Mouse (Mus musculus) natural killer cell, adult 2 months (primary cell): ENCODE measurements around the gene Pwwp2b.

Experiments
- DNase-seq, 2 experiments: peaks; one replicate each; pipeline ENCODE4 v3.0.0; 2022; ENCODE audit warnings: low spot score in 2 of 2

The Pwwp2b gene

DNA sequence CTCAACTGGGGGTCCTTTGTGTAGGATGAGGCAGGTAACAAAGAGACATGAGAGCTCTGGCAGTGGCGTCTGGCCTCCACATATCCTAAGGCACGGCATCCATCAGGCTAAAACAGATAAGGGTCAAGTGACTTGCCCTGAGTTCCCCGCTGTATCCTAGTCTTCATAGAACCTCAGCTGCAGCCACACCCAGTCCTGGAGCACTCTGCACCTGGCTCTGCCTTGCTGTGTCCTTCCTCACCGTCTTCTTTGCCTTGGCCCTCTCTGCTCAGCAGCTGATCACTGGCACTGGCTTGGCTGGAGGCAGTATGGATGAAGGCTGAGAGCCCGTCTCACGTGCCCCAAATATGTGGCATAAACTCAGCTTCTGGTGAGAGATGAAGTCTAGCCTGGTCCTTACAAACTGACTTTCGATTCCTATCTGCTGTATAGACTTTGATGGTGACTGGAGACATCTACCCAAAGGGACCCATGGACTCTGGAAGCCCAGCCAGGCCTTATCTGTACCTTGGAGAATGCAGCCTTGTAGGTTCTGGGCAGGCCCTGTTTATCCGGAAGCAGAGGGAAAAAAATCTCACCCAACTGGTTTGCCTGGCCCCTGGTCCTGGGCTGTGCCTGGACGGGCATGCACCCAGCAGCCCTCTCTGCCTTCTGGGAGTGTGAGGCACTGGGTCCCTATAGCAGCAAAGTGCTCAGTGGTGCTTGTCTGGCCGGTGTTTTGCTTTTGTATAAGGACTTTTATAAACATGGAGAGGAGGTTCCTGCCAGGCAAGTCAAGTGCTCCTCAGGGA lies 9.7 kb downstream of the Pwwp2b start:
- DNase-seq = no peak

DNA sequence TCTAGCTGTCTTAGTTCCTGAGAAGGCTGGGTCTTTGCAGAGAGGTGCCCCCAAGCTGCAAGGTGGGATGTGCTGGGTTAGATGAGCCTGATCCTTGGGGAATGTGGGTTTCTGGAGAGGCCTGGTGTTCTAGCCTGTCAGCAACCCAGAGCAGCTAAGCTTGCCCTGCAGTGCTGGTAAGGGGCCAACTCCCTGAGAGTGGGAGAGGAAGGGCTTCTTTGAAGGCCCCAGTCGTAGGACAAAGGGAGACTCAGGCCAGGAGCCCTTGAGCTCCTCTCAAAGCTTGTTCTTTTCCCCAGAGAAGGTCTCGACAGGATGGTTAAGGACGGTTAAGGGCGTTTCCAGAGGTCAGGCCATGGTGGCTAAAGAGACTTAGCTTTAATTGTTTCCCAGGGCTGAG lies 16.1 kb downstream of the Pwwp2b start:
- DNase-seq = no peak

GRCm38 (mm10) chr7:139265634-139266033 lies 17.4 kb downstream of the Pwwp2b start:
- DNase-seq = no peak

DNA sequence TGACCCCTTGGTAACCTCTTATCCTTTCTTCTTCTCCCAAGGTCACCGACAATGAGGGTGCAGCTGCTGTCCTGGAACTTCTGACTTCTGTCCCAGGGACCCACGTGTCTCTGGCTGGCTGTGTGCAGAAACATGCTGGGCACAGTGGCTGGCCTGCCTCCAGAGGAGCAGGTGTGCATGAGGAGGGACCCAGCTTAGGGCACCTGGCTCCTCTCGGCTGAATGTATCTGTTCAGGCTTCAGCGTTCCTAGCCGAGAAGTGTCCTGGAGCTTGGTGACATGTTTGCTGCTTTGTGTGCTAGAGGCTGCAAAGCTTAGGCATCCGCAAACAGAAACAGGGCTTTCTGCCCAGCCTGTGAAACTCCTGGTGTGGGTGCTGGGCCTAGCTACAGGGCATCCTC lies 18.1 kb downstream of the Pwwp2b start:
- DNase-seq = no peak

DNA sequence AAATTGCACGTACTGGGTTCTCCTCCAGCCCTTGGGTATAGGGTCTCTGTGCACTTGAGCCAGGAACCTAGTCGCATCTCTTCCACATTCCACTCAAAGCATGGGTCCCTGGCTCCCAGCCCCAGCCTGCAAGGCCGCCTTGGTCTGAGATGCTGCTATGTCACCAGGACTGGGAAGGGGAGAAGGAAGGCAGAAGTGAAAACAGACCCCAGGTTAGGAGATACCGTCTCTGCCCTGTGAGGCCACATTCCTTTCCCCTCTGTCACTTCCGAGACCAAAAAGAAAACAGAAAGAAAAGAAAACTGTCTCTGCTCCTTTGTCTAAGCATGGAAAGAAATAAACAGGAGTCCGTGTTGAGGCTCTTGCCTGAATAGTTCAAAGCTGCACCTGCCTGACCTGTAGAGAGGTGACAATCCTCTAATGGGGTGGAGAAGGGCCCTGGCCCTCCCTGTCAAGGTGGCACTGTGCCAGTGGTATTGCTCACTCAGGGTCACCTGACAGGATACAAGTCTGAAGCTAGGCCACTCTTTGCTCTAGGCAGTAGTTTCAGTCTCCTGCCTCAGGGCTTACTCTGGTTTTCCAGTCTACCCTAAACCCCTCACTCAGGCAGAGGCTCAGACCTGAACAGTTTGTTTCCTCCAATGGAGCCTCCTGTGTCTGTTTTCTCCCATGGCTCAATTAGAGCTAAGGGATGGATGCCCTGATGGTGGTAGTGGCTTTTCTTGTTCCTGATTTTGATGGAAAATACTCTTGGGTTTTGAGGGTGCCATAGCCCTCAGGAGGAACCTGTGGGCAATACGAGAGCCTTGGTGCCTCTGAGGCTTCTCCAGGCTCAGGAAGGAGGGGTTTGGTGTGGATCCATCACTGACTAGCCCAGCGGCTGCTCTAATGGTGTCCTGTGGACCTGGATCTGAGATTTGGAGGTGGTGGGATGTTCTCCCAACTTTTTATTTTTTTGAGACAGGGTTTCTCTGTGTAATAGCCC lies 18.9 kb downstream of the Pwwp2b start:
- DNase-seq = no peak

DNA sequence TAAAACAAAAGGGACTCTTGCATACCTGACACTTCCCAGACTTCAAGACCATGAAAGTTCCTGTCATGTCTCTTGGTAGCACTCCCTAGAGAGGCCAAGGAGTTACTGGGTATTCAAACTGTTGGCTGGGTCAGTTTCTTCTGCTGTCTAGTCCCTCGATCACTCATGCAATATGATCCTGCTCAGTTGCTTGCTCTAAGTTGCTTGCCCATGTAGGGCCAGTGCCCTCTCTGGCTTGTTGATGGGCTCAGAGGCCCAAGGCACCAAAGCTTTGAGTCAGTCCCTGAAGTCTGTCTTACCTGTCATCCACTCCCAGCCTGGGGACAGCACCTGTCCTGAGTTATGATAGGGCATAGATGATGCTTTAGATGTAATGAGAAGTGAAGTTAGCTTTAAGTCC lies 22.5 kb downstream of the Pwwp2b start:
- DNase-seq = no peak

DNA sequence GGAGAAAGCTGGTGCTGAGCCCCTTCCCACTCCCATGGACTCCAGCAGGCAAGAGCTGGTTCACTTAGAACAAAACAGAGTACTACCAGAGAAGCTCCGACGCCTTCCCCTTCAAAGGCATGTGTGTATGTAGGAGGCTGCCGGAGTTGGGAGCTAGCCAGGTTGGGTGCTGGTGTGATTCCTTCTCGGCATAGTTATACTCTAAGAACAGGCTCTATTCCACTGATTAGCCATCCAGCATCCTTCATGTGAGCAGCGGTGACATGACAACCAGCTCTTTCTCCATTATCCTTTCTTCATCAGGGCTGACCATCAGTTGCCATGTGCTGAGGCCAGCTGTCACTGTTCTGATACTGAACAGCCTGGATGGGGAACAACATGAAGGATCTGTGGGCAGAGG lies 23.6 kb downstream of the Pwwp2b start:
- DNase-seq = no peak

GRCm38 (mm10) chr7:139272639-139273396 lies 24.5 kb downstream of the Pwwp2b start:
- DNase-seq = no peak

DNA sequence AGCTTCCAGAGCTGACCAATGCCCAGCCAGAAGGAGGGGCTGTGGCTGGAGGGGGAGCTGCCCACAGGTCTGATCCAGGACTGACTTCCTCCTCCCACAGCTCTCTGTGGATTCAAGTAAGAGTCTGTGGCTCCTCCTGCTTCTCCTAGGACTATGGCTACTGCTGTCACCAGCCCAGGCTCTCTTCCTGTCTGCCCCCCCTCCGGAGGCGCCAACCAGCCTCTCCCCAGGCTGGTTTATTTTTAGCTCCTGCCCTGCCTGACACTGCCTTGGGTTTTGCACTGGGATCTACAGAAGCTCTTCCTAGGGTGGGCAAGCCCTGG lies 25.1 kb downstream of the Pwwp2b start:
- DNase-seq = no peak

GRCm38 (mm10) chr7:139275586-139275985 lies 27.3 kb downstream of the Pwwp2b start:
- DNase-seq = no peak

DNA sequence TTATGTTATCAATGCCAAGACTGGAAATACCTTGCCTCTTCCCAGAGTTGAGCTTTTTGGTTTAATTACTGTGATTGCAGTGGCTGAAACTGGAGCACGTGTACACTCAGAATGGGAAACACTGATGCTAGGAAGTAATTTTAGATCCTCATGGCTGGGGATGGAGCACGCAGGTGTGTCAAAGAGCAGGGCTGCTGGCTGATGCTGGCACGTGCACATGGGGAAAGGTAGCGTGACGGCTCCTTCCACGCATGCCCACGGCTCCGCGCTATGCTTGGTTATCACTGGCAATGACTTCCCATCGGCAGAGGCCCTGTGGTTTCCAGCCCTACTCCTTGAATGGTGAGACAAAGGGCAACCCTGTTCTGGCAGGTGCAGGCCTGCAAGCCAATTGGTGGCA lies 27.9 kb downstream of the Pwwp2b start:
- no peak for DNase-seq

- no peak for DNase-seq
Measured at GRCm38 (mm10) chr7:139277536-139277935, 29.3 kb downstream of the Pwwp2b start.

DNA sequence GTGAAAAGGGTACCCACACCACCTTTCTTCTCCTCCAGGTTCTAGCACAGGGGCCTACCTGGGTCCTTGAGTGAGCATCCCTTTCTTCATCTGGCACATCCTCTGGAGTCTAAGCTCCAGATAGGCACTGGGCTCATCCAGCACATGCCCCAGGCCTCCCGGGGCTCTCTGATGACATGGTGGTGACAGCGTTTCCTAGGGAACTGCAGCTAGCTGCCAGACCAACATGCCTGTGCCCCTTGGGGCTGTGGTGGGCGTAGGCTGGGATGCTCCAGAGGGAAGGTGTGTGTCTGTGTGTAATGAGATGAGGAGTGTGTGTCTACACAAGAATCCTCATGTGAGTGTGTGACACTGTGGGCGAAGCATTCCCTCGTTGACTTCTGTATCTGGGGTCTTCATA lies 31.3 kb downstream of the Pwwp2b start:
- DNase-seq = no peak

GRCm38 (mm10) chr7:139280044-139280443 lies 31.8 kb downstream of the Pwwp2b start:
- no peak for DNase-seq

DNA sequence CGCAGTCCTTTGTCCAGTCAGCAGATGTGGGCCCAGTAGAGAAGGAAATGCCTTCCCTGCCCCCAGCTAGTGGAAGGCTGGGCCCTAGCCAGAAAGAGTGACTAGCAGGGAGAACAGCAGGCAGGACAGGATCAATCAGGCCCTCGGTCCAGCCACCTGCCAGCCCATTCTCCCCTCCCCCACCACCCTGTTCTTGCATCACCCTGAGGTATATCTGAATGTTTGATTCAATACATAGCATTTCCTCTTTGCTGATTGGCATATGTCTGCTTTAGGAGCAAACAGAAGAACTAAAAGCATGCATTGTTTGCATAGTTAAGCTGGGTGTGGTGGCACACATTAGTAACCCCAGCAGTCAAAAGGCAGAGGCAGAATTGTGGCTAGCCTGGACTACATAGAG lies 32.9 kb downstream of the Pwwp2b start:
- DNase-seq = no peak

DNA sequence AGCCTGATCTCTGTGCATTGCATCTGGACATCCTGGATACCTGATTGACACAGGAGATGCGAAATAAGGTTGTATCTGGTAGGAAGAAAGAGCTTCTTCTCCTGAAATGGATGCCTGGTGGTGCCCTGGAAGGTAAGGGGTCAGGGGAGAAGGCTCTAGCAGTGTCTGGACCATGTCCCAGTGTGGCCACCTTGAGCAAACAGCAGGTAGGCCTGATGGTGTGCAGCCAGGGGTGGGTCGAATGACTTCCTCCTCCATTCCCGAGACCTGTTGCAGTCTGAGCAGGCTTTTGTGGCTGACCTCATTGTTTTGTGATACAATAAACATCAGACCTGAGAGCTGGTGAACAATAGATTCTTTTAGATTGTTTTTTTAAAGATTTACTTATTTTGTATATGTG lies 33.8 kb downstream of the Pwwp2b start:
- no peak for DNase-seq

GRCm38 (mm10) chr7:139285295-139285943 lies 37.1 kb downstream of the Pwwp2b start:
- no peak for DNase-seq

- no peak for DNase-seq
Measured at GRCm38 (mm10) chr7:139288540-139288939, 40.3 kb downstream of the Pwwp2b start.

DNA sequence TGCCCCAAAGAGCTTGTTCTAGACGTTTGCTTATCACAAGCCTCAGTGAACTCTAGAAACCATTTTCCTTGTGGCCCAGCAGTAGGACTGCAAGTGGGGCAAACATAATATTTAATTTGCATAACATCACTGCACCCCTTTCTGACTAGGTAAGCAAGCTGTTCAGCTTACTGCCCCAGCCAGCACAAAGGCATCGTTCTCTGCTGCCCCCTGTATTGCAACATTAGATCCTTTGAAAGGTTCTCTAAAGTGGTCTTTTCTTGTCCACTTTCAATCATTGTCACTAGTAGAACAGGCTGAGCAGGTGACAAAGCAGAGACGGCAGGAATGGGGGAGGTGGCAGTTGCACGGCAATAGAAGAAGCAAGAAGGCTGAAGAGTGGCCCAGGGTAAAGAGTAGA lies 45.1 kb downstream of the Pwwp2b start:
- no peak for DNase-seq

GRCm38 (mm10) chr7:139294076-139294475 lies 45.8 kb downstream of the Pwwp2b start:
- no peak for DNase-seq

- no peak for DNase-seq
Measured at GRCm38 (mm10) chr7:139295653-139296052, 47.4 kb downstream of the Pwwp2b start.
